Mouse (Mus musculus): Measurements from ENCODE around the gene Psmd5. TPM values are rescaled to one million over a fixed set of nuclear protein-coding genes. Genes with fewer than 3 reads are reported as not detected.
A peak's percentile ranks its signal among the peaks of the same experiment; 100 is the strongest.

Gene Psmd5
- polyA plus RNA-seq (2011; ENCODE audit: insufficient read length, low read depth, missing spikeins) = 65.7 and 67.6 TPM in 2 replicates

GRCm38 (mm10) chr2:34874816-34875345, at the start of gene Psmd5:
Gene Psmd5 (minus strand): TSS chr2:34874968.
- Histone ChIP-seq H3K4me1 (ENCODE audit: control insufficient read depth, insufficient read depth, low read length) (no peaks in the 10 kb centered on the region), H3K27ac (ENCODE audit: insufficient read depth, low read length) (no peak within 1 kb of the TSS), H3K4me3 (ENCODE audit: insufficient read depth, low read length) (no peak within 1 kb of the TSS)
- no peak for TF ChIP-seq CTCF (IDR thresholded peaks at IDR 0.05; ENCODE audit: borderline replicate concordance, insufficient read depth, low read length)
- TF ChIP-seq POLR2A (IDR thresholded peaks at IDR 0.05; ENCODE audit: low read depth, low read length) = no peak

GRCm38 (mm10) chr2:34922729-34923128, 48.0 kb upstream of the Psmd5 start:
- Histone ChIP-seq H3K4me3 (ENCODE audit: insufficient read depth, low read length) (no peak overlapping the region), H3K27ac (ENCODE audit: insufficient read depth, low read length) (no peak overlapping the region), H3K4me1 (ENCODE audit: control insufficient read depth, insufficient read depth, low read length) (no peaks in the 10 kb centered on the region)
- TF ChIP-seq POLR2A (IDR thresholded peaks at IDR 0.05; ENCODE audit: low read depth, low read length) (no peak), CTCF (IDR thresholded peaks at IDR 0.05; ENCODE audit: borderline replicate concordance, insufficient read depth, low read length) (no peak)

DNA sequence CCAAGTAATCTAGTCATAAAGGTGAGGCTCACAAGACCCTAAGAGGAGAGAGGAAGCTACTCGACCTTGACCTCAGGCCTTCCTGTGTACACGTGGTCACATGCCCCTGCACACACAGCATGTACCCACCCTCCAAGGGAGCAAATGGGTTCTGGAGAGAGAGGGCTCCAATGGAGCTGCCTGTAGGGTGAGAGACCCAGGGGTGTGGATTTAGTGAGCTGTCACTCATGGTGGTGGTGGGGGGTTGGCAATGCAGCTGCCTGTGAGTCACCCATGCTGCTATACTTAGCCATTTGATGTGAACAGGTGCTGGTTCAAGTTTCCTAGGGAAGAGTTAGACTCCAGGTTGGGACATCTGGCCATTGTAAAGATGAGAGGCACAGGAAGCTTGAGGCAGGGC, 45.4 kb upstream of the Psmd5 start:
- no peak for TF ChIP-seq CTCF (IDR thresholded peaks at IDR 0.05; ENCODE audit: borderline replicate concordance, insufficient read depth, low read length)
- TF ChIP-seq POLR2A (IDR thresholded peaks at IDR 0.05; ENCODE audit: low read depth, low read length) = no peak
- Histone ChIP-seq H3K4me1 (ENCODE audit: control insufficient read depth, insufficient read depth, low read length) (no peaks in the 10 kb centered on the region), H3K27ac (ENCODE audit: insufficient read depth, low read length) (no peak overlapping the region), H3K4me3 (ENCODE audit: insufficient read depth, low read length) (no peak overlapping the region)

DNA sequence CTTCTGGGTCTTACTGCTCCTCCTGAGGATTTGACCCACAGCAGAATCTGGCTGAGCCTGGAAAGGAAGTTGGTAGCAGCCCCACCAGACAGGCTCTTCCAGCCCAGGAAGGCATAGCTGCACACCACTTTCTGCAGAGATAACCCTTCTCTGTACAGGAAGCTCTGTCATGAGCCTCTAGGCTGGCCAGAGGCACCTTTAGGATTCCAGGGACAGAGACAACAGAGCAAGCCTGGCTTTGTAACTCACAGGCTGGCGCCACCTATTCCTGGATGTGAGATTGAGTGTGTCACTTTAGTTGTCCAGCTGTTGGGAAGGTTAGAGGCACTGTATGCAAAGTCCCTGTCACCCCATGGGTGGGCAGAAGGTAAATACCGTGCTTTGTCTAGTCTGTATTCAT, 40.3 kb upstream of the Psmd5 start:
- no peak overlapping the region for H3K4me3 ChIP-seq (ENCODE audit: insufficient read depth, low read length)
- no peak for TF ChIP-seq CTCF (IDR thresholded peaks at IDR 0.05; ENCODE audit: borderline replicate concordance, insufficient read depth, low read length)
- TF ChIP-seq POLR2A (IDR thresholded peaks at IDR 0.05; ENCODE audit: low read depth, low read length) = no peak
- no peak overlapping the region for H3K27ac ChIP-seq (ENCODE audit: insufficient read depth, low read length)
- H3K4me1 ChIP-seq (ENCODE audit: control insufficient read depth, insufficient read depth, low read length) = no peaks in the 10 kb centered on the region

DNA sequence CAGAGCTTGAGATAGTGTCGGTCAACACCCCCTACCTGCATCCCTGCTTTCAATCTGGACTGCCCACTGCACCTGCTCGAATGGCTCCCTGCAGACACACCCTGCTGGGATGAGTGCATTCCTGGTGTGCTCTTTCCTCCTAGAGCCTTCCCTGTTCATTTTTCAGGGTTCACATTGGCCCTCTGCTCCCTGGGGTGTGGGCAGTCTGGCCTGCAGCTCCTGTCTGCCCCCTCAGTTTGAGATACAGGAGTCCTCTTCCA, 40.0 kb upstream of the Psmd5 start:
- H3K4me3 ChIP-seq (ENCODE audit: insufficient read depth, low read length) = no peak overlapping the region
- H3K27ac ChIP-seq (ENCODE audit: insufficient read depth, low read length) = no peak overlapping the region
- TF ChIP-seq POLR2A (IDR thresholded peaks at IDR 0.05; ENCODE audit: low read depth, low read length) (no peak), CTCF (IDR thresholded peaks at IDR 0.05; ENCODE audit: borderline replicate concordance, insufficient read depth, low read length) (no peak)
- no peaks in the 10 kb centered on the region for H3K4me1 ChIP-seq (ENCODE audit: control insufficient read depth, insufficient read depth, low read length)

DNA sequence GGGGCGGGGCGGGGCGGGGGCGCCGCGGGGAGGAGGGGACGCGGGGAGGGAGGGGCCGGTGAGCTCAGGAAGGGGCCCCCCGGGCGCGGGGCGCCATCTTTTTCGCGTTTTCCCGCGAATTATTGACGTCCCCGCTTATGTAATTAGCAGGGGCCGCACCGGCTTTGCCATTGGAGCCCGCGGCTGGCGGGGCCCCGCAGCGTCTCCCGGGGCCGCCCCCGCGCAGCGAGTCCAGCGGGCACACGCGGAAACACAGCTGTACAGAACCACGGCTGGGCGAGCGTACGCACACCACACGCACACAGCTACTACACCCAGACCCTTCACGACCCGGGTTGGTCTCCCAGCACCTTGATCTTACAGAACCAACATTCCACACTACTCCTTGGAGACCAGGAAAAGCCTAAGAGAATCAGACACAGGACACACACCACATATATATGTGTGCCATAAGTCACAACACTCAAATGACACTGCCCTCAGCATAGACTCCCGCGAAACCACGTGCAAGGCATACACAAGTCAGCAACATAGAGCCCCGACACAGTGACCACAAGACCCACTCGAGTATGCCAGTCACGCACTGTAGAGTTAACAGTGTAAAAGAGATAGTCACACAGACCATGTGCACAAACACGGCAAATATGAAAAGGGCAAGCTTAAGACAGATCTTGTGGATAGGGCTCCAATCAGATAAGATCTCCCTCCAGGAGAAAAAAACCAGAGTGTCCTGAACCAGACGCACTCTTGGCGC, 39.5 kb upstream of the Psmd5 start:
- no peaks in the 10 kb centered on the region for H3K4me1 ChIP-seq (ENCODE audit: control insufficient read depth, insufficient read depth, low read length)
- TF ChIP-seq POLR2A (IDR thresholded peaks at IDR 0.05; ENCODE audit: low read depth, low read length) (peak; percentile 51; the same call in 1 of the 2 replicates), CTCF (IDR thresholded peaks at IDR 0.05; ENCODE audit: borderline replicate concordance, insufficient read depth, low read length) (no peak)
- H3K4me3 ChIP-seq (ENCODE audit: insufficient read depth, low read length) = peak overlapping the region; percentile 70
- no peak overlapping the region for H3K27ac ChIP-seq (ENCODE audit: insufficient read depth, low read length)

- TF ChIP-seq CTCF (IDR thresholded peaks at IDR 0.05; ENCODE audit: borderline replicate concordance, insufficient read depth, low read length) (no peak), POLR2A (IDR thresholded peaks at IDR 0.05; ENCODE audit: low read depth, low read length) (peak; percentile 55)
- Histone ChIP-seq H3K4me3 (ENCODE audit: insufficient read depth, low read length) (peak within 1 kb of the TSS; percentile 70), H3K4me1 (ENCODE audit: control insufficient read depth, insufficient read depth, low read length) (no peaks in the 10 kb centered on the region), H3K27ac (ENCODE audit: insufficient read depth, low read length) (no peak within 1 kb of the TSS)
These were observed 38.7 kb upstream of the Psmd5 start, which contains the start of gene Phf19 for GRCm38 (mm10) chr2:34913218-34914068. Gene Phf19 (minus strand): TSS chr2:34914026.

- H3K27ac ChIP-seq (ENCODE audit: insufficient read depth, low read length) = no peak overlapping the region
- peak overlapping the region; percentile 70 for H3K4me3 ChIP-seq (ENCODE audit: insufficient read depth, low read length)
- TF ChIP-seq POLR2A (IDR thresholded peaks at IDR 0.05; ENCODE audit: low read depth, low read length) = no peak
- no peak for TF ChIP-seq CTCF (IDR thresholded peaks at IDR 0.05; ENCODE audit: borderline replicate concordance, insufficient read depth, low read length)
- H3K4me1 ChIP-seq (ENCODE audit: control insufficient read depth, insufficient read depth, low read length) = no peaks in the 10 kb centered on the region
These were observed 37.8 kb upstream of the Psmd5 start for GRCm38 (mm10) chr2:34912613-34913012.

DNA sequence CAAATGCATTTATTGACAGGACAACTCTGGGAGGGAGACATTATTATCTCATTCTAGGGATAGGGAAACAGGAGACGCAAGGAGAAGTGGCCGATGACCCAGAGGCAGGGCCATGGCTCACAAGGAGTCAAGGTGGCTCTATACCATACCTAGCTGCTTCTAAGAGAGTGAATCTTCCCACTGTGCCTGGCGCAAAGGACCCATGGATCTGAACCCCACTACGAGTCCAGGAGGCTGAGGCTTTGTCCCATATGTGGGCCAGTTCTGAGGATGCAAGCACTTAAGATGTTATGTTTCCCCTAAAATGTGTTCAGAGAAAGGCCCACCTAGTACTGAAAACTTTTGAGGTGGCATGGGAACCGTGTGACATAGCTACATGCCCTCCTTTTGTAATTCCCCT, 37.1 kb upstream of the Psmd5 start:
- no peak for TF ChIP-seq POLR2A (IDR thresholded peaks at IDR 0.05; ENCODE audit: low read depth, low read length)
- Histone ChIP-seq H3K4me1 (ENCODE audit: control insufficient read depth, insufficient read depth, low read length) (no peaks in the 10 kb centered on the region), H3K27ac (ENCODE audit: insufficient read depth, low read length) (no peak overlapping the region), H3K4me3 (ENCODE audit: insufficient read depth, low read length) (no peak overlapping the region)

GRCm38 (mm10) chr2:34909719-34910118, 35.0 kb upstream of the Psmd5 start:
- TF ChIP-seq CTCF (IDR thresholded peaks at IDR 0.05; ENCODE audit: borderline replicate concordance, insufficient read depth, low read length) (no peak), POLR2A (IDR thresholded peaks at IDR 0.05; ENCODE audit: low read depth, low read length) (no peak)
- Histone ChIP-seq H3K4me1 (ENCODE audit: control insufficient read depth, insufficient read depth, low read length) (no peaks in the 10 kb centered on the region), H3K4me3 (ENCODE audit: insufficient read depth, low read length) (no peak overlapping the region), H3K27ac (ENCODE audit: insufficient read depth, low read length) (no peak overlapping the region)
